Mouse (Mus musculus) testis, adult 10 weeks (tissue): ENCODE results near the gene Dph6. TPM values are rescaled to one million over a fixed set of nuclear protein-coding genes. Genes with fewer than 3 reads are reported as not detected.

Experiments
- polyA plus RNA-seq: library from polyadenylated mRNA; stranded (reverse); fragments of 350-450 nt; fragmentation: Illumina TruSeq; extraction: RNeasy Lipid Tissue Mini Kit (QIAGEN cat#74804); gene quantifications from one replicate; pipeline ENCODE4 v1.2.3, GENCODE M21; 2014; ENCODE audit warnings: low read depth, low replicate concordance

Gene Dph6
- polyA plus RNA-seq = 14.2 TPM

DNA sequence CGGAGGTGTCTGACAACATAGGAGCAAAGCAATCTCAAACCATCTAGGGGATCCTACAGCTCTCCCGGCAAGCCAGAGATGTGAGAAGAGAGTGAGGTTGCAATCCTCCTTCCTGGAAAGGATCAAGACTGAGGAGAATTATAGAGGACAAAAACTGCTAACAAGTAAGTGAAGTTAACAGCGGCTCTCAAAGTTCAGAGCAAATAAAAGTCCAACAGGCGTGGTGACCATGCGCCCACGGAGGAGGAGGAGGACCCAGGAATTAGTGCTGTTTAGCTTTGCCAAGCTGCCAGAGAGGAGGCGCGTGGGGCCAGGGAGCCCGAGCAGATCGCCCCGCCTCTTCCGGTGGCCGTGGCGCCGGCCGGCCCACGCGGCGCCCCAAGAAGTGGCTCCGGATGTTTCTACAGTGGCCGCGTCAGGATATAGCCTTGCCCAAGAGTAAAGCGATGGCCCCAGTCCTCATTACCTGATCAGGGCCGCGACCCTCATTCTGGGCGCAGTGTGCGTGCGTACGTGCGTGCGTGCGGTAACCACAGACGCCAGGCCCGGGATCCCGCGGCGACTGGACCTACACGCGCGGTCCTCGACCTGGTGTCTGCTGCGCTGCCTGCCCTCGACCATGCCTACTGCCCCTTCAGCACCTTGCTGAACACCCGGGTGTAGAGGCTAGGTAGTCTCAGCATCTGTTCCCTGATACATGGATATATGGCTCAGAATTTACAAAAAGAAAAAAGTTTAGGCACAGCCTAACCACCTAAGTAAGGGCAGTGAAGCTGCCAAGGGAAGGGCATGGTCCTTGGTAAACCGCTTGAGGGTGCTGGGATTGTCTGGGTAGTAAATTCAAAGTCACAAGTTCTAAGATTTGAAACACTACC is at the start of gene Dph6:
Gene Dph6, minus strand, starts transcription at position 600 of the 875 bp plus-strand sequence.

